Mouse (Mus musculus) embryonic facial prominence, embryonic 14.5 days (tissue): ENCODE results near the gene Slc23a3. TPM values are rescaled to one million over a fixed set of nuclear protein-coding genes. Genes with fewer than 3 reads are reported as not detected.

Source experiments
- ATAC-seq: fragments of 200-750 bp; cut with Nextera tagmentation; 2 replicates; pipeline ENCODE4 v1.8.0; 2017; ENCODE audit warnings: low read depth, moderate number of reproducible peaks, moderate TSS enrichment
- DNase-seq: peaks from one replicate; pipeline ENCODE4 v3.0.0-alpha.2; 2015; ENCODE audit warnings: low spot score
- H3K27ac ChIP-seq: fragments of 300-500 bp; sonication (generic); replicated peaks from 2 replicates; pipeline ENCODE4 v1.5.1; 2014; ENCODE audit warnings: low read depth, mild to moderate bottlenecking, low read length, moderate library complexity
- H3K27me3 ChIP-seq: fragments of 300-500 bp; sonication (generic); replicated peaks from 2 replicates; pipeline ENCODE4 v1.6.1; 2014; ENCODE audit warnings: low read length; ENCODE audit not compliant: control insufficient read depth, insufficient read depth
- H3K36me3 ChIP-seq: fragments of 300-500 bp; sonication (generic); 2 replicates; pipeline ENCODE4 v1.6.1; 2014; ENCODE audit warnings: low read length, mixed read lengths; ENCODE audit not compliant: control insufficient read depth, insufficient read depth
- H3K4me1 ChIP-seq: fragments of 300-500 bp; sonication (generic); 2 replicates; pipeline ENCODE4 v1.6.1; 2014; ENCODE audit warnings: antibody characterized with exemption, low read length; ENCODE audit not compliant: control insufficient read depth, insufficient read depth
- H3K4me2 ChIP-seq: fragments of 300-500 bp; sonication (generic); 2 replicates; pipeline ENCODE4 v1.6.1; 2014; ENCODE audit warnings: low read depth, mild to moderate bottlenecking, low read length, moderate library complexity, mixed read lengths
- H3K4me3 ChIP-seq: fragments of 300-500 bp; sonication (generic); 2 replicates; pipeline ENCODE4 v1.5.1; 2014; ENCODE audit warnings: low read depth, mild to moderate bottlenecking, low read length
- H3K9ac ChIP-seq: fragments of 300-500 bp; sonication (generic); 2 replicates; pipeline ENCODE4 v1.6.1; 2014; ENCODE audit warnings: low read depth, mild to moderate bottlenecking, low read length, moderate library complexity, mixed read lengths
- H3K9me3 ChIP-seq: fragments of 300-500 bp; sonication (generic); 2 replicates; pipeline ENCODE4 v1.6.1; 2016; ENCODE audit warnings: low read length; ENCODE audit not compliant: control insufficient read depth
- WGBS: fragments of 180-500 bp; shearing (Covaris S2); extraction: QIAGEN DNeasy Blood & Tissue Kit; methylation state at CpG from one replicate; pipeline ENCODE4 v1.1.7; 2014; 5-methylcytosine and 5-hydroxymethylcytosine counted together
- polyA plus RNA-seq: library from polyadenylated mRNA; unstranded; fragments of >200 nt; fragmentation: Nextera tagmentation; extraction: Ambion mirVana; gene quantifications from 2 replicates; pipeline ENCODE4 v1.2.1, GENCODE M21; 2014

The Slc23a3 gene
- polyA plus RNA-seq, 1 experiment from 2014 or later, result 0.08 TPM

DNA sequence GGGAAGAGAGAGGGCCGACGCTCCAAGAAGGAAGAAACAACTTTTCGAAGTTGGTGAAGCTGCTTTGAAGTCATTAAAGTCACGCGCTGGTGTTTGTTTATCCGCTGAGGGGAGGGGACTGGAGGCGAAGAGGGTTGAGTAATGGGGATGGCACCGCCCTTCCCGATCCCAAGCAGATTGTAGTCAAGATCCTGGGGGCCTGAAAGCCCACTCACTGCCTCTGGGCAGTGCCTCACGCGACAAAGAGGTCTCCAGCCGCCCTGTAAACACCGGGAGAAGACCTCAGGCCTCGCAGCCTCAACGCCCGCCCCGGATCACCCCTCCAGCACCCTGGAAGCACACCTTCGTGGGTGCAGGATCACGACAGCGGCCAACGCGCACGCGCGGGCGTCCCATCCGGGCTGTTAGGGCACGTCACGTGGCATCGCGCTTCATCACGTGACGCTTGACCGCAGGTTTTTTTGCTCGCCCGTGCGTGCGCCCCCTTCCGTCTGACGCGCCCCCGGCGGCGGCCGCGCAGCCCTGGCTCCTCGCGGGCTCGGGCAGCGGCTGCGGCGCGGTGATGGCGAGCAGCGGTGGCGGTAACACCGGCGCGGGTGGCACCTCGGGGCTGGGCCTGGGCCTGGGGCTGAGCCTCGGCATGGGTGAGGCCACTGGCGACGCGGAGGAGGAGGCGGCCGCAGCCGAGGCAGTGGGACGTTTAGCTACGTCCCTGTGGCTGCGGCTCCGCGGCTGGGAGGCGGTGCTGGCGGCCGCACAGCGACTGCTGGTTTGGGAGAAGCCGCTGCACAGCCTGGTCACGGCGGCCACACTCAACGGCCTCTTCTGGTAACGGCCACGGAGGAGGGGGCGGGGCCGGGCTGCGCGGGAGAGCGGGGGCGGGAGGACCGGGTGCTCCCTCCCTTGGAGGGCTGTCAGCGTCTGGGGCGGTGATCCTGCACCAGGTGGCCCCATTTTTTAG lies 8.9 kb upstream of the Slc23a3 start, which contains the start of the genes Cnppd1 and Retreg2:
TSS of gene Cnppd1 (minus strand) at position 411 of the 961 bp plus-strand sequence.
TSS of gene Retreg2 (plus strand) at position 478 of the 961 bp plus-strand sequence.
- peak; percentile 97 for DNase-seq
- Histone ChIP-seq H3K27ac (peak within 1 kb of the TSS; percentile 92), H3K4me2 (peak within 1 kb of the TSS; percentile 96), H3K27me3 (no peaks in the 10 kb centered on the region), H3K4me3 (peak within 1 kb of the TSS; percentile 93), H3K4me1 (peaks cover 16% of the 10 kb centered on the region), H3K9me3 (no peaks in the 10 kb centered on the region), H3K36me3 (peaks cover 62% of the 10 kb centered on the region), H3K9ac (peak within 1 kb of the TSS; percentile 93)
- WGBS, result 0% methylated on average over 34 of the region's 91 CpGs
- peak; percentile 89 for ATAC-seq

DNA sequence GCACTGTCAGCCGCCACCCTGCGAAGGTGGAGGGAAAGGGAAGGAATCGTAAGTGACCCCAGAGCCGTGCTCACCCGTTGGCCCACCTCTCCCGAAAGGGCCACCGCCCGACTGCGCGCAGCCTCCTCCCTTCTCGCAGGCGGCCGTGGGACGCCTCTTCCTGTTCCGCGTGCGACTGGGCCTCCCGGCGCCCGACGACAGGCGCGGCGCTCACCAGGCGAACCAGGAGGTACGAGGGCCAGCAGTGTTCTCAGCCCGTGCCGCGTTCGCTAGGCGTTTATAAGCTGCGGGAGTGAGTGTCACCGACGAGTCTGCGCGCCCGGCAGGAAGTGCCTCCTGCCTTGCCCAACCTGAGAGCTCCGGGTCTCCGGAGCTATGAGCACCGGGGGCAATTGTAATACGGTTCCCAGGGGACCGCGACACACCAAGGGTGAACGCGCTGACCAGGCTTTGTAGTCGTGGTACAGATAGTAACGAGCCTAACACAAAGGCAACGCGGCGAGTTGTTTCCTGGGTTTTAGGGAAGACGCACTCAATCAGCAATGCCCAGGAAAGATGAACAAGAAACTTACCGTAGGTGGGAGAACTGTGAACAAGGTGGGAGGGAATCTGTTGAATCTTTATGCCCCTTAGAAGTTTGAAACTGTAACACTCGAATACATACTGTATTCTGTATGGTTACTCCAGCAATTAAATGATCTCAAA lies 7.9 kb upstream of the Slc23a3 start:
- Histone ChIP-seq H3K4me1 (peaks cover 16% of the 10 kb centered on the region), H3K4me3 (peak overlapping the region; percentile 93), H3K9ac (peak overlapping the region; percentile 93), H3K9me3 (no peaks in the 10 kb centered on the region), H3K27me3 (no peaks in the 10 kb centered on the region), H3K4me2 (peak overlapping the region; percentile 96), H3K27ac (peak overlapping the region; percentile 92), H3K36me3 (peaks cover 61% of the 10 kb centered on the region)
- ATAC-seq (peak; percentile 27), DNase-seq (peak; percentile 69)
- WGBS, result under 1% methylated on average over 35 of the region's 53 CpGs

DNA sequence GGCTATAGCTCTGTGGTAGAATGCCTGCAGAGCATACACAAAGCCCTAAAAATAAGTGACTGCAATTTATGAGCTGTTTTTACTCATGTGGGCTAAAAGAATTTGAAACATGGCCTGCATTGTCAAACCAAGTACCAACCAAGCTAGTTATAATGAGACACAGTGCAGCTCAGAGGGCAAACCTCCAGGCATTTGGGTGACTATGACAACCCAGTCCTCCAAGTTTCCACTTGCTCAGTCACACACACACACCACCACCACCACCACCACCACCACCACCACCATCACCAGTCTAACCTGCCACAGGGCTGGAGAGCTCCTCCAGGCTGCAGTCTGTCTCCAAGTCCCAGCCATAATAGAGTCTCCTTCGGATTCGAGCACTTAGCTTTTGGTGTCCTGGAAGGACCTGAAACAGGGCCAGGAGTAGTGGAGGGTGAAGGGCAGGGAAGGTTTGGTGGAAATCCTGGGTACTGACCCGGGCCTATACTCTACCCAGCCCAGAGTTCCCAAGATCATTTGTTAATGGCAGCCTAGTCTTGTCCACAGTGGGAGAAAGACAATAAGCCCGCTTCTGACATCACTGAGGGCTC lies 7.0 kb upstream of the Slc23a3 start:
- ATAC-seq, result no peak
- Histone ChIP-seq H3K4me2 (peak overlapping the region; percentile 96), H3K9ac (peak overlapping the region; percentile 93), H3K36me3 (peaks cover 61% of the 10 kb centered on the region), H3K27me3 (no peaks in the 10 kb centered on the region), H3K27ac (peak overlapping the region; percentile 92; the same call in 1 of the 2 replicates), H3K4me3 (peak overlapping the region; percentile 93), H3K4me1 (peaks cover 16% of the 10 kb centered on the region), H3K9me3 (no peaks in the 10 kb centered on the region)
- no peak for DNase-seq
- 57% methylated on average over 4 of the region's 4 CpGs for WGBS

DNA sequence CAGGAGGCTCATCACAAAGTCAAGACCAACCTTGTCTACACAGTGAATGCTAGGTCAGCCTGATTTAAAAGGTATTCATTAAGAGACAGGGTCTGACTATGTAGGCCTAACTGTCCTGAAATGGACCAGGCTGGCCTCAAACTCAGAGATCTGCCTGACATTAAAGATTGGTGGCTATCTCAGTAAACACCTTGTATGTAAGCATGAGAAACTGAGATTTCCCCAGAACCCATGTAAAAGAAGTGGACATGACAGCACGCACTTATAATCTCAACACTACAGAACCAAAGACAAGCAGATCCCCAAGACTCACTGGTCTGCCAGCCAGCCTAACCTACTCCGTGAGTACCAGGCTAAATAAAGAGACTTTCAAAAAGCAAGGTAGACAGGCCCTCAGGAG lies 4.8 kb upstream of the Slc23a3 start:
- peaks cover 43% of the 10 kb centered on the region for H3K36me3 ChIP-seq
- H3K27ac ChIP-seq, result no peak overlapping the region
- H3K9me3 ChIP-seq, result no peaks in the 10 kb centered on the region
- H3K4me1 ChIP-seq, result peaks cover 10% of the 10 kb centered on the region
- ATAC-seq (no peak), DNase-seq (no peak)
- H3K4me3 ChIP-seq, result no peak overlapping the region
- no peak overlapping the region for H3K4me2 ChIP-seq
- H3K9ac ChIP-seq, result no peak overlapping the region
- H3K27me3 ChIP-seq, result no peaks in the 10 kb centered on the region
- 86% methylated on average over 2 of the region's 2 CpGs for WGBS

DNA sequence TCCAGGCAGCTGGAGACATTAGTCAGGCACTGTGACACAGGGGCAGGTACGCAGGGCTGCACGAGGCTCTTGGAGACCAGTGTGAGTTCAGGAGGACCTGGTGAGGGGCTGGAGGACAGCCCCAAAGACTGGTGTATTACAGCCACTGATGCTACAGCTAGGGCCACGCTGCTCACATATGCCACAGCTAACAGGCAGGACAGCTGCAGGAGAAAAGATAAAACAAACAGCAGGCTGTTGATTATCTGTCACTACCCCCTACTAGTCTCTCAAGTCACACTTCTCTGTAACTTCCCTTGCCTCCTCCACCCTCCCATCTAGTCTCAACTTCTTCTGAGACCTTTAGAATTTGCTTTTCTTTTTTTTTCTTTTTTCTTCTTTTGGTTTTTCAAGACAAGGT lies 3.0 kb upstream of the Slc23a3 start:
- no peak for DNase-seq
- no peak overlapping the region for H3K4me3 ChIP-seq
- no peak overlapping the region for H3K27ac ChIP-seq
- H3K36me3 ChIP-seq, result peaks cover 43% of the 10 kb centered on the region
- 82% methylated on average over 3 of the region's 3 CpGs for WGBS
- no peak for ATAC-seq
- H3K4me2 ChIP-seq, result no peak overlapping the region
- H3K4me1 ChIP-seq, result peaks cover 10% of the 10 kb centered on the region
- H3K9me3 ChIP-seq, result no peaks in the 10 kb centered on the region
- H3K9ac ChIP-seq, result no peak overlapping the region
- H3K27me3 ChIP-seq, result no peaks in the 10 kb centered on the region

DNA sequence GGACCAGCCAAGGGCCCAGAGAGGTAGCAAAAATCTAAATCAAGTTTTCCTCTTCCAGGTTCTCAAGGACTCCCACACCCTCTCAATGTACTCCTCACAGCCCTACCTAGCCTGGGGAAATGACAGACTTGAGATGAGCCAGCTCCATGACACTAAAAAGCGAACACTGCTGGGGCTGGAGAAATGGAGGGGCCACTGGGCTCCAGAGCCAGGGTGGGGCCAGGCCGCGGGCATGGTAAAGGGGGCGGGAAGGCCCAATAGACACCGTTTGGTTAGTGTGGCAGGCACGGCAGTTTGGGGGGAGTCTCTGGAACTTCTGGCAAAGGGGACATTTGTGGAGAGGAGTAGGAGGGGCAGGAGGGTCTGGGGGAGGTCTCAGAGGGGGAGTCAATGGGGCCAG lies 2.6 kb upstream of the Slc23a3 start:
- Histone ChIP-seq H3K27me3 (no peaks in the 10 kb centered on the region), H3K9me3 (no peaks in the 10 kb centered on the region), H3K4me1 (peaks cover 10% of the 10 kb centered on the region), H3K4me3 (no peak overlapping the region), H3K4me2 (no peak overlapping the region), H3K36me3 (peaks cover 43% of the 10 kb centered on the region), H3K27ac (no peak overlapping the region), H3K9ac (no peak overlapping the region)
- 84% methylated on average over 6 of the region's 6 CpGs for WGBS
- ATAC-seq (no peak), DNase-seq (no peak)

DNA sequence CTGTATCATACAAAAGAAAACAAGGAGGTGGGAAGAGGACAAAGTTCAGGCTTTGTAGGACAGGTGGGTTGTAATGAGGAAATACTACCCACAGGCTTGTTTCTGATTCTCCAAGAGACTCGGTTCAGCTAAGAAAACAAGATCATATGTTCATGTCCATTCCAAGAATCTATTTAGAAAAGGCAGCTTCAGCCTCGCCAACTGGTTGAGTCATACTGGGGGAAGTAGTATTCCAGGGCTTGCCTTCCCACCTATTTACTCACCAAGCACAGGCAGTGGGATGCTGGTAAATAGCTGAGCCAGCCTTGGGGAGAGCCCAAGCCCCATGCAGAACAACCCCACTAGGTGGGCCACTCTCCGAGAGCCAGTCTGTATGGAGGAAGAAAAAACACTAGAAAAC lies 5.0 kb downstream of the Slc23a3 start:
- WGBS, result 63% methylated on average over 3 of the region's 3 CpGs
- no peaks in the 10 kb centered on the region for H3K27me3 ChIP-seq
- DNase-seq, result no peak

DNA sequence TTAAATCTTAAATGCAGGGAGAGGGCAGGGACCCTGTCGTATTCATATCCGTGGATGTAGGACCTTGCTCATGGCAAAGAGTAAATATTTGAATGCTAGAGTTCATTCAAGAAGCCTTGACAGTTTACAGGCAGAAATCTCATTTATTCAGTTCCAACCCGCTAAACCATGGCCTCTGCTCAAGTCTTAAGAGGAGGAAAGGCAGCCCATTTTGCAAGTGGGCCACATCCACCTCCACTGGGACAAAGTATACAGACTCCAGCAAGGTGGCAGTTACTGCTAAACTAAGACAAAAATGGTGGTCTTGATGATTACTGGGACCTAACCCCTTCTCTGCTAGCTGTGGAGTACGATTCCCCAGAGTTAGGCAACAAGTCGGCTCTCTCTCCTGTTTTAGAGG lies 8.3 kb downstream of the Slc23a3 start:
- Histone ChIP-seq H3K36me3 (no peaks in the 10 kb centered on the region), H3K4me1 (peaks cover 7% of the 10 kb centered on the region), H3K27ac (peak overlapping the region; percentile 96), H3K4me3 (peak overlapping the region; percentile 60), H3K4me2 (peak overlapping the region; percentile 54), H3K27me3 (no peaks in the 10 kb centered on the region), H3K9ac (peak overlapping the region; percentile 75), H3K9me3 (no peaks in the 10 kb centered on the region)
- WGBS, result 30% methylated on average over 5 of the region's 5 CpGs
- ATAC-seq, result no peak
- DNase-seq, result no peak

More for the DNA sequence above, 5.0 kb downstream of the Slc23a3 start:
- Histone ChIP-seq H3K36me3 (no peaks in the 10 kb centered on the region), H3K4me1 (peaks cover 7% of the 10 kb centered on the region), H3K4me2 (no peak overlapping the region), H3K27ac (no peak overlapping the region), H3K9me3 (no peaks in the 10 kb centered on the region), H3K4me3 (no peak overlapping the region), H3K9ac (no peak overlapping the region)
- no peak for ATAC-seq
